Mouse (Mus musculus): ENCODE measurements around the gene 4930544D05Rik. TPM values are rescaled to one million over a fixed set of nuclear protein-coding genes. Genes with fewer than 3 reads are reported as not detected.

The 4930544D05Rik gene
- polyA plus RNA-seq, 1 experiment from 2014 or later: not detected

DNA sequence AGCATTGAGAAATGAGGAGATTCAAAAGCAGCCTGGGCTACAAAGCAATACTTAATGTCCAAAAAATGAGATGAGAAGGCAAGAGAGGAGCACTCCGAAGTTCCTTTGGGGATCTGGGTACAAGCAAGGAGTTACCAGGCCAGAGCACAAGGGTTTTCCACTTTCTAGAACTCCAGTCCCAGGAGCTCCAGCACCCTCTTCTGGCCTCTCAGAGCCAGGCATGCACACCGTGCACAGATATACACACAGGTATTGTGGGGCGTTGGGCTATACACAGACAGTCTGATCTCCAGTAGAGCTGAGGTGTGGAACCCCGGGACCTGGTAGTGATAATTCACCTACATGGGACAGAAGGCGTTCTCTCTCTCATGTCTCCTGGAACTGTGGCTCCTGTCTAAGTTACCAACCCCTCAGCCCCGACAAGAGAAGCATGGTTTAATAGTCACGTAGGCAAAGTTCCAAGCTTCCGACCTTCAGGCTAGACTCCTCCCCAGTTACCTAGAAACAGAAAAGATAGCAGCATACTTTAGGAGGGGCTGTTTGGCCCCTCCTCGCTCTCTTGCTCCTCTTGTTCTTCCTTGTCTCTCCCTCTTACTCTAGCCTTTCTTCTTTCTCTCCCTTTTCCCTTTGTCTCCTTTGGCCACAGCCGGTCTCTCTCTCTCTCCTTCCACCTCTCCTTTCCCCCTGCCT is 7.5 kb downstream of the 4930544D05Rik start:
- Histone ChIP-seq H3K27me3 (no peaks in the 10 kb centered on the region), H3K9me3 (replicated peaks) (no peaks in the 10 kb centered on the region), H3K36me3 (no peaks in the 10 kb centered on the region), H3K4me3 (replicated peaks) (no peak overlapping the region), H3K4me1 (replicated peaks) (peaks cover 16% of the 10 kb centered on the region; the same call in 1 of the 2 replicates), H3K9ac (no peak overlapping the region), H3K27ac (no peak overlapping the region), H3K4me2 (no peak overlapping the region)
- ATAC-seq (ENCODE audit: low read depth) (no peak), DNase-seq (no peak)
- WGBS (ENCODE audit: insufficient replicate concordance): 63% methylated on average over 10 of the region's 10 CpGs

DNA sequence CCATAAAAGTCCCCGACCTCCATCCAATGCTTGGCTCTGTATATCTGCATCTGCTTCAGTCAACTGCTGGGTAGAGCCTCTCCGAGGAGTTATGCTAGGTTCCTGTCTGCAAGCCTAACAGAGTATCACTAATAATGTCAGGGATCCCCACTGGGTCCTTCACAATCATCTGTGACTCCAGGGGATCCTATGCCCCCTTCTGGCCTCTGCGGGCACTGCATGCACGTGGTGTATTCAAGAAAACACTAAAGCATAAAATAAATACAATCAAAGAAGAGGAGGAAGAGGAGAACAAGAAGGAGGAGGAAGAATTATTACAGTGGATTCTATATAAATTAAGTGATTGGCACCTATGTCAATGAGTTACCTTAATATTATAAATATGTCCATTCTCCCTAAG is 9.8 kb downstream of the 4930544D05Rik start:
- 28% methylated on average over 4 of the region's 4 CpGs for WGBS (ENCODE audit: insufficient replicate concordance)
- H3K4me3 ChIP-seq (replicated peaks): no peak overlapping the region

GRCm38 (mm10) chr11:70626877-70627276 is 11.2 kb downstream of the 4930544D05Rik start:
- Histone ChIP-seq H3K9me3 (replicated peaks) (no peaks in the 10 kb centered on the region), H3K36me3 (no peaks in the 10 kb centered on the region), H3K4me3 (replicated peaks) (no peak overlapping the region), H3K27me3 (no peaks in the 10 kb centered on the region), H3K4me2 (no peak overlapping the region), H3K27ac (no peak overlapping the region), H3K4me1 (replicated peaks) (peaks cover 24% of the 10 kb centered on the region), H3K9ac (no peak overlapping the region)
- WGBS (ENCODE audit: insufficient replicate concordance): 47% methylated on average over 4 of the region's 4 CpGs
- ATAC-seq (ENCODE audit: low read depth) (no peak), DNase-seq (no peak)

More for the DNA sequence above, 9.8 kb downstream of the 4930544D05Rik start:
- H3K4me2 ChIP-seq: no peak overlapping the region
- no peak overlapping the region for H3K9ac ChIP-seq
- no peaks in the 10 kb centered on the region for H3K9me3 ChIP-seq (replicated peaks)
- no peaks in the 10 kb centered on the region for H3K36me3 ChIP-seq
- H3K4me1 ChIP-seq (replicated peaks): peaks cover 24% of the 10 kb centered on the region
- ATAC-seq (ENCODE audit: low read depth): no peak
- no peak overlapping the region for H3K27ac ChIP-seq
- H3K27me3 ChIP-seq: no peaks in the 10 kb centered on the region
- DNase-seq: peak; percentile 53

- DNase-seq: no peak
- Histone ChIP-seq H3K4me1 (replicated peaks) (peaks cover 13% of the 10 kb centered on the region), H3K27me3 (no peaks in the 10 kb centered on the region), H3K9me3 (replicated peaks) (no peaks in the 10 kb centered on the region), H3K9ac (no peak overlapping the region), H3K27ac (no peak overlapping the region), H3K4me2 (no peak overlapping the region), H3K36me3 (no peaks in the 10 kb centered on the region), H3K4me3 (replicated peaks) (no peak overlapping the region)
- no peak for ATAC-seq (ENCODE audit: low read depth)
- WGBS (ENCODE audit: insufficient replicate concordance): 26% methylated on average over 2 of the region's 2 CpGs
Measured at GRCm38 (mm10) chr11:70628431-70628830, 12.8 kb downstream of the 4930544D05Rik start.

DNA sequence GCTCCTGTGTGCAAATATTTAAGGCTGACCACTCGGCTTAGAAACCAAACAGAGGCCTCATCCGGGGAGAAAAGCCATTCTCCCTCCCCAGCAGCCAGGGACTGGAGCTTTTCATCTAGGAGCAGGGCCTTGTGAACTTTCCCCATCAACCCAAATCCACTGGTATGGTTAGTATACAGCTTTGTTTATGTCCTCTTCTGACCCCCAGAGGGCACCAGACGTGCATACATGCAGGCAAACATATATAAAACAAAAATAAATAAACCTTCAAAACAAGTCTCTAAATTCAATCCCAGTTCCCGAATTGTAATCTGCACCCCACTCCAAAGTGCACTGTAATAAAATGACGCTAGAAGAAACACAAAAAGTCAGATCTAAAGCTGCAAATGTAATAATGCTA is 13.9 kb downstream of the 4930544D05Rik start:
- Histone ChIP-seq H3K4me3 (replicated peaks) (no peak overlapping the region), H3K9me3 (replicated peaks) (no peaks in the 10 kb centered on the region), H3K4me2 (no peak overlapping the region), H3K36me3 (no peaks in the 10 kb centered on the region), H3K27ac (no peak overlapping the region), H3K9ac (no peak overlapping the region), H3K27me3 (no peaks in the 10 kb centered on the region), H3K4me1 (replicated peaks) (peaks cover 13% of the 10 kb centered on the region)
- 26% methylated on average over 5 of the region's 5 CpGs for WGBS (ENCODE audit: insufficient replicate concordance)
- ATAC-seq (ENCODE audit: low read depth) (no peak), DNase-seq (no peak)

- 0 out of 2 replicates have a peak, but pooled peaks have one; percentile 42 for ATAC-seq (ENCODE audit: low read depth)
- no peaks in the 10 kb centered on the region for H3K36me3 ChIP-seq
- H3K9ac ChIP-seq: peak overlapping the region; percentile 47
- no peak overlapping the region for H3K4me3 ChIP-seq (replicated peaks)
- H3K27ac ChIP-seq: peak overlapping the region; percentile 63
- H3K9me3 ChIP-seq (replicated peaks): no peaks in the 10 kb centered on the region
- H3K4me1 ChIP-seq (replicated peaks): peaks cover 13% of the 10 kb centered on the region
- no peaks in the 10 kb centered on the region for H3K27me3 ChIP-seq
- WGBS (ENCODE audit: insufficient replicate concordance): 29% methylated on average over 7 of the region's 7 CpGs
- DNase-seq: no peak
- no peak overlapping the region; the same call in 1 of the 2 replicates for H3K4me2 ChIP-seq
Measured at GRCm38 (mm10) chr11:70630129-70630528, 14.5 kb downstream of the 4930544D05Rik start.

- Histone ChIP-seq H3K9me3 (replicated peaks) (no peaks in the 10 kb centered on the region), H3K9ac (no peak overlapping the region), H3K4me1 (replicated peaks) (peaks cover 47% of the 10 kb centered on the region), H3K4me3 (replicated peaks) (no peak overlapping the region), H3K27me3 (no peaks in the 10 kb centered on the region), H3K27ac (no peak overlapping the region; the same call in 1 of the 2 replicates), H3K4me2 (no peak overlapping the region), H3K36me3 (no peaks in the 10 kb centered on the region)
- 69% methylated on average over 4 of the region's 4 CpGs for WGBS (ENCODE audit: insufficient replicate concordance)
- DNase-seq: no peak
- ATAC-seq (ENCODE audit: low read depth): no peak
Measured at GRCm38 (mm10) chr11:70635601-70636000, 20.0 kb downstream of the 4930544D05Rik start.

GRCm38 (mm10) chr11:70637764-70638163 is 22.1 kb downstream of the 4930544D05Rik start:
- Histone ChIP-seq H3K27me3 (no peaks in the 10 kb centered on the region), H3K4me3 (replicated peaks) (no peak overlapping the region), H3K9me3 (replicated peaks) (no peaks in the 10 kb centered on the region), H3K4me2 (peak overlapping the region; percentile 65; the same call in 1 of the 2 replicates), H3K27ac (peak overlapping the region; percentile 89), H3K36me3 (no peaks in the 10 kb centered on the region), H3K9ac (peak overlapping the region; percentile 67), H3K4me1 (replicated peaks) (peaks cover 57% of the 10 kb centered on the region)
- ATAC-seq (ENCODE audit: low read depth): no peak
- 70% methylated on average over 1 of the region's 1 CpGs for WGBS (ENCODE audit: insufficient replicate concordance)
- no peak for DNase-seq

DNA sequence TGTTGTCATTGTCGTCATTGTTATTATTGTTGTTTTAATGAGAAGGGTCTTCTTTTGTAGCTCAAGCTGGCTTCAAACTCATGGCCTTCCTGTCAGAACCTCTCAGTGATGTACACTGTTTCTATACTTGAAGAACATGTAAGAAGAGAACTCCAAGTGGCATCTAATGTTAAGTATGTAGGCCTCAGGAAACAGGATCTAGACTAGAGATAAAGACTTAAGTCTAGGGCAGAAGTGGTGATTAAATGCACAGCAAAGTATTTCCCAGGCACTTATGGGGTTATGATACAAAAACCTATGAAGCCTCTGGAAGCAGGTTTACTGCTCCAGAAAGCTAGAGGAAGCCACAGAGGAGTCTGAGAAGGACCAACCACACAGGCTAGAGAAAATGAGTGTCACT is 22.6 kb downstream of the 4930544D05Rik start:
- Histone ChIP-seq H3K4me3 (replicated peaks) (peak overlapping the region; percentile 39), H3K9me3 (replicated peaks) (no peaks in the 10 kb centered on the region), H3K9ac (peak overlapping the region; percentile 67), H3K27ac (peak overlapping the region; percentile 89), H3K27me3 (no peaks in the 10 kb centered on the region), H3K36me3 (no peaks in the 10 kb centered on the region), H3K4me2 (peak overlapping the region; percentile 65), H3K4me1 (replicated peaks) (peaks cover 57% of the 10 kb centered on the region)
- 31% methylated on average over 1 of the region's 1 CpGs for WGBS (ENCODE audit: insufficient replicate concordance)
- ATAC-seq (ENCODE audit: low read depth) (peak; percentile 13; the same call in 1 of the 2 replicates), DNase-seq (no peak)

GRCm38 (mm10) chr11:70638714-70639278 is 23.1 kb downstream of the 4930544D05Rik start, which contains the start of gene Gp1ba:
Gene Gp1ba (plus strand): TSS chr11:70639122.
- peaks cover 57% of the 10 kb centered on the region for H3K4me1 ChIP-seq (replicated peaks)
- no peaks in the 10 kb centered on the region for H3K27me3 ChIP-seq
- H3K4me2 ChIP-seq: peak within 1 kb of the TSS; percentile 65
- H3K27ac ChIP-seq: peak within 1 kb of the TSS; percentile 89
- DNase-seq: peak; percentile 68
- H3K36me3 ChIP-seq: no peaks in the 10 kb centered on the region
- peak within 1 kb of the TSS; percentile 39 for H3K4me3 ChIP-seq (replicated peaks)
- H3K9ac ChIP-seq: peak within 1 kb of the TSS; percentile 67
- peak; percentile 94 for ATAC-seq (ENCODE audit: low read depth)
- no peaks in the 10 kb centered on the region for H3K9me3 ChIP-seq (replicated peaks)
- 4% methylated on average over 5 of the region's 5 CpGs for WGBS (ENCODE audit: insufficient replicate concordance)

- Histone ChIP-seq H3K4me2 (peak overlapping the region; percentile 65), H3K9ac (peak overlapping the region; percentile 67), H3K27me3 (no peaks in the 10 kb centered on the region), H3K4me1 (replicated peaks) (peaks cover 60% of the 10 kb centered on the region), H3K36me3 (peaks cover 11% of the 10 kb centered on the region), H3K9me3 (replicated peaks) (no peaks in the 10 kb centered on the region), H3K27ac (peak overlapping the region; percentile 89; the same call in 1 of the 2 replicates), H3K4me3 (replicated peaks) (peak overlapping the region; percentile 39; the same call in 1 of the 2 replicates)
- ATAC-seq (ENCODE audit: low read depth): no peak
- DNase-seq: no peak
- WGBS (ENCODE audit: insufficient replicate concordance): 69% methylated on average over 8 of the region's 8 CpGs
Measured at GRCm38 (mm10) chr11:70639976-70640375, 24.3 kb downstream of the 4930544D05Rik start.
